Mouse (Mus musculus): Measurements from ENCODE around the gene Tpst1.

DNA sequence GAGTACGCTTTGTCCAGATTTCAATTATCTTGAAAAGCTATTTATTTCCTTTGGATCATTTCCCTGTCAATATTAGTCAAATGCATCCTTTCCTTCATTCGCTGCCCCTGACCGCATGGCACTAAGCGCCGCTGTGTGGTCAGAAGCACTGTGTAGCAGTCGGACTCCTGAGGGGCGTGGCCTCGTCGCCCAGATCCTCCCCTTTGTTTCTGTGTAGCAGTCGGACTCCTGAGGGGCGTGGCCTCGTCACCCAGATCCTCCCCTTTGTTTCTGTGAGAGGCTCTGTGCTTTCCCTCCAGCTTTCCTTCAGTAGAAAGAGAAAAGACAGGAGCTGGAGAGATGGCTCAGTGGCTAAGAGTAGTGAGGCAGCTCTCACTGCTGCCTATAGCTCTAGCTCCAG, 23.6 kb downstream of the Tpst1 start:
- no peak for TF ChIP-seq CTCF (IDR thresholded peaks at IDR 0.05; ENCODE audit: borderline replicate concordance, insufficient read depth, low read depth, low read length)
- TF ChIP-seq POLR2A (IDR thresholded peaks at IDR 0.05; ENCODE audit: borderline replicate concordance, insufficient read depth, low read length), result no peak
